Mouse (Mus musculus): ENCODE measurements around the gene Clec2g. TPM values are rescaled to one million over a fixed set of nuclear protein-coding genes. Genes with fewer than 3 reads are reported as not detected.
"Not testable (repeated sequence)": the region's sequence is repeated elsewhere in the genome, so short reads cannot be mapped to it uniquely, and the experiment has no call there.

Clec2g gene
- polyA plus RNA-seq, 1 experiment from 2014 or later = 5.1 TPM

DNA sequence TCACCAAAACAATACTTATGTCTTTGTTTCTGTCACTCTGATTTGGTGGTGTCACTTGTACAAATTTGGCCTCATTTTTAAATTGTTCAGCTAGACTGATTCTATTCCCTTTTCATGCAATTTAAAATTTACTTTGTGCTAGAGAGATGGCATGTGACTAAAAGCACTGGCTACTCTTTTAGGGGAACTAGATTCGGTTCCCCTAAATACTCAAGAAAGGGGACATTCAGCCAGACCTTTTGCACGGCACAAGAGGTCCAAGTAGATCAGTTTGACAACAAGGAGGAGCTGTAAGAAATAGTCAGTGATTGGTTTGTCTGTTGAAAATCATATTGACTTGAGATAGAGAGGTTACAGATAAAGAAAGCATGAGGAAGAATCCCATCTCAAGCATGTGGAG is 67.2 kb downstream of the Clec2g start:
- H3K9ac ChIP-seq = no peak overlapping the region
- ATAC-seq (ENCODE audit: insufficient number of reproducible peaks, low FRiP score, low TSS enrichment, low read depth) = no peak
- H3K4me2 ChIP-seq = no peak overlapping the region
- no peak overlapping the region for H3K4me3 ChIP-seq
- H3K4me1 ChIP-seq = no peaks in the 10 kb centered on the region
- H3K27ac ChIP-seq = no peak overlapping the region
- H3K36me3 ChIP-seq = no peaks in the 10 kb centered on the region
- no peaks in the 10 kb centered on the region for H3K9me3 ChIP-seq
- H3K27me3 ChIP-seq = no peaks in the 10 kb centered on the region
- 88% methylated on average over 2 of the region's 2 CpGs for WGBS

DNA sequence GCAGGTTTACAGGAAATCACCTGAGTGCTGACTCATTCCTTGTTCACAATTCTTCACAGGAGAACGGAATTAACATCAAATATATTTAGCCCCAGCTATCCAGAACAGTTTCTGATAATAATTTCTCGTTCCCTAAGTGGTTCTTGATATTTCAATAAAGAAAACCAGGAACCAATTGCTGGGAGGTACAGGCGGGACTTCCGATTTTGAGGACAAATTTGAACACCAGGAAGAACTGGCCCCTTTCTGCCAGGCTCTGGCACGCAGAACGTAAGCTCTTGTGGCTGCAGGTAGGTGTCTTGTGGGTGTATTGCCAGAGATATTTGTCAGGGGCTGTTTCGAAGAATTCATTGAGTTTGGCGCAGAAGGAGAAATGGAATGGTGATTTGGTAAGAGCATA is 74.4 kb downstream of the Clec2g start:
- Histone ChIP-seq H3K9ac (no peak overlapping the region), H3K36me3 (no peaks in the 10 kb centered on the region), H3K9me3 (no peaks in the 10 kb centered on the region), H3K27ac (no peak overlapping the region), H3K4me1 (no peaks in the 10 kb centered on the region), H3K27me3 (no peaks in the 10 kb centered on the region), H3K4me3 (no peak overlapping the region), H3K4me2 (no peak overlapping the region)
- WGBS = 85% methylated on average over 8 of the region's 8 CpGs
- ATAC-seq (ENCODE audit: insufficient number of reproducible peaks, low FRiP score, low TSS enrichment, low read depth) = no peak

- not testable (repeated sequence) for H3K9me3 ChIP-seq; H3K27me3 ChIP-seq; H3K27ac ChIP-seq; H3K4me2 ChIP-seq; H3K4me3 ChIP-seq; H3K4me1 ChIP-seq; H3K9ac ChIP-seq; H3K36me3 ChIP-seq; ATAC-seq (ENCODE audit: insufficient number of reproducible peaks, low FRiP score, low TSS enrichment, low read depth)
- 82% methylated on average over 7 of the region's 7 CpGs for WGBS
Measured at GRCm38 (mm10) chr6:129009846-129010504, 75.8 kb downstream of the Clec2g start.

DNA sequence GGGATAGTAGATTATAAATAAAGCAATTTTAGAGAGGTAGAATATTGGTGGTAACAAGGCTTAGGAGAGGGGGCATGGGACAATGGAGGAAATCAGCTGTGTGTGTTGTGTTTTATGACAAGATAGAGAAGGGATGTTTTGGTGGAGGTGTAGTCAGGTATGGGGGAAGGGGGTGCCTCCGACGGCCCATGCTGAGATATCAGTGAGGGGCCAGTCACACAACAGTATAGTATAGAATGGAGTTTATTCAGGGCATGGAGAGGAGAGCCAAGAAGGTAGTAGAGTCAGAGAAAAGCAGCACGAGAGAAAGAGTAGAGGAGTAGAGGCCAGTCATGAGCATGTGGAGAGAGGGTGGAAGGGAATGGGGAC is 76.3 kb downstream of the Clec2g start:
- no peaks in the 10 kb centered on the region for H3K4me1 ChIP-seq
- H3K27ac ChIP-seq = no peak overlapping the region
- no peak overlapping the region for H3K9ac ChIP-seq
- WGBS = 83% methylated on average over 3 of the region's 3 CpGs
- no peaks in the 10 kb centered on the region for H3K27me3 ChIP-seq
- no peak overlapping the region for H3K4me3 ChIP-seq
- no peaks in the 10 kb centered on the region for H3K36me3 ChIP-seq
- H3K9me3 ChIP-seq = no peaks in the 10 kb centered on the region
- no peak for ATAC-seq (ENCODE audit: insufficient number of reproducible peaks, low FRiP score, low TSS enrichment, low read depth)
- H3K4me2 ChIP-seq = no peak overlapping the region

DNA sequence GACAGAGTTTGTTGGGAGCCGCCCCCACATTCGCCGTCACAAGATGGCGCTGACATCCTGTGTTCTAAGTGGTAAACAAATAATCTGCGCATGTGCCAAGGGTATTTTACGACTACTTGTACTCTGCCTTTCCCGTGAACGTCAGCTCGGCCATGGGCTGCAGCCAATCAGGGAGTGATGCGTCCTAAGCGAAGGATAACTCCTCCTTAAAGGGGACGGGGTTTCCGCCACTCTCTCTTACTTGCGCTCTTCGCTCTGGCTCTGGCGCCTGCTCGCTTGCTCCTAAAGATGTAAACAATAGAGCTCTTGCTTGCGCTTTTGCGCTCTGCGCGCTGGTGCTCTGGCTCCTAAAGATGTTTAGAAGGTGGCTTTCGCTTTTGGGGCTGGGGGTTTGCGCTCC is 77.8 kb downstream of the Clec2g start:
- H3K4me1 ChIP-seq; H3K4me2 ChIP-seq; H3K27me3 ChIP-seq; H3K9ac ChIP-seq; ATAC-seq (ENCODE audit: insufficient number of reproducible peaks, low FRiP score, low TSS enrichment, low read depth); H3K9me3 ChIP-seq; H3K36me3 ChIP-seq; H3K27ac ChIP-seq; H3K4me3 ChIP-seq: not testable (repeated sequence)
- 95% methylated on average over 20 of the region's 23 CpGs for WGBS

DNA sequence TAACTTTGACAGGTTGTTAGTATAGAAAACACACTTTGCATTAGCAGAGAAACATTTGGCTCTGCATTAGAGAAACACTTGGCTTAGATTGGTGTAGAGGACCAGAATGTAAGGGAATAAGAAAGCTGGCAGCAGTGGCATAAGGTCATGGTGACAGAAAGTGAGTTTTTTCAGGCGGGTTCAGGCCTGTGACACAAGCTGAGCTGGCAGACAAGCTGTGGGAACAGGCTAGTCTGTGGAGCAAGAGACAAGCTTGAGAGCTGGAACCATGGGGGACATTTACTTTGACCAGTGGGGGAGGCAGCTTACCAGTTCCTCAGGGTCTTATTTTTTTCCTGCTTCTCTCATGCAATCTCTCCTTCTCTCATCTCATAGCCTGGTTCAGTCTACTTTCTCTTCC is 78.8 kb downstream of the Clec2g start:
- Histone ChIP-seq H3K9me3 (no peaks in the 10 kb centered on the region), H3K4me3 (no peak overlapping the region), H3K27me3 (no peaks in the 10 kb centered on the region), H3K27ac (no peak overlapping the region), H3K4me2 (no peak overlapping the region), H3K4me1 (no peaks in the 10 kb centered on the region), H3K36me3 (no peaks in the 10 kb centered on the region), H3K9ac (no peak overlapping the region)
- no peak for ATAC-seq (ENCODE audit: insufficient number of reproducible peaks, low FRiP score, low TSS enrichment, low read depth)
- 61% methylated on average over 1 of the region's 1 CpGs for WGBS

- Histone ChIP-seq H3K36me3 (no peaks in the 10 kb centered on the region), H3K4me3 (no peak overlapping the region), H3K27ac (no peak overlapping the region), H3K4me1 (no peaks in the 10 kb centered on the region), H3K27me3 (no peaks in the 10 kb centered on the region), H3K9me3 (no peaks in the 10 kb centered on the region), H3K9ac (no peak overlapping the region), H3K4me2 (no peak overlapping the region)
- WGBS = 75% methylated on average over 5 of the region's 5 CpGs
- no peak for ATAC-seq (ENCODE audit: insufficient number of reproducible peaks, low FRiP score, low TSS enrichment, low read depth)
Measured at GRCm38 (mm10) chr6:129013762-129014276, 79.6 kb downstream of the Clec2g start.

GRCm38 (mm10) chr6:129014399-129014798 is 80.2 kb downstream of the Clec2g start:
- Histone ChIP-seq H3K9ac (no peak overlapping the region), H3K27ac (no peak overlapping the region), H3K4me3 (no peak overlapping the region), H3K9me3 (no peaks in the 10 kb centered on the region), H3K4me2 (no peak overlapping the region), H3K4me1 (no peaks in the 10 kb centered on the region), H3K36me3 (no peaks in the 10 kb centered on the region), H3K27me3 (no peaks in the 10 kb centered on the region)
- WGBS = 70% methylated on average over 1 of the region's 1 CpGs
- ATAC-seq (ENCODE audit: insufficient number of reproducible peaks, low FRiP score, low TSS enrichment, low read depth) = no peak

DNA sequence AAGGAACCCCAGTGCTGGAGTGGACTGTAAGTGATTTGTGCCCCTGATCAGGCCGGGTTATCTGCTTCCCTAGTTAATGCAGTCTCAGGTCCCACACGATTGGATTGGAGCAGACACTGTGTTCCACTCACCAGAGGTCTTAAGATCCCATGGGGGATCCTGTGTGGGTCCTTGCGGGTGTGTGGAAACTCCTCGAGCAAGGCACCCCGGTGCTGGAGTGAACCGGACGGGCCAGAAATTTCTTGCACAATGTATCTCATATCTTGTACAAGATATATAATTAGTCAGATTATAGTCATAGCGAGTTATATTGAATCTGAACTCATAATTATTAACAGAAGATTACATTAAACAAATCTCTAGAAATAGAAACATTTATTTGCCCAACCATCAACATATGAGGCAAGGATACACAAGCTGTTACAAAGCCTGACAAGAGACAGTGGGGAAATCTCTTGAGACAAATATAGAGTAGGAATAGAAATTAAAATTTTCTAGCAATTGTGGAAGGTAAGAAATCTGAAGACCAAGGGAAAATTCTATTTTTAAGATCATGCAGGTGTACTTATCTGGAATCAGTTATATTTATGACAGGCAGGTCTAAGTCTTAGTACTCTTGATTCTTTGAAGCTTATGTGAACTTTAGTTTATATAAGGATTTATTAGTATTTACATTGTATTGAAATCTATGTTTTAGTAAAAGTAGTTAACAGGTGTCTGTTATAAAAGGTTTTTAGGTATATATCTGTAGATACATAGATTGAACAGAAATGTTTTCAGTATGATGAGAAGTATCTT is 93.5 kb downstream of the Clec2g start:
- Histone ChIP-seq H3K27me3 (no peaks in the 10 kb centered on the region), H3K4me1 (no peaks in the 10 kb centered on the region), H3K9ac (no peak overlapping the region), H3K4me2 (no peak overlapping the region), H3K4me3 (no peak overlapping the region), H3K9me3 (no peaks in the 10 kb centered on the region), H3K27ac (no peak overlapping the region), H3K36me3 (no peaks in the 10 kb centered on the region)
- no peak for ATAC-seq (ENCODE audit: insufficient number of reproducible peaks, low FRiP score, low TSS enrichment, low read depth)
- 85% methylated on average over 8 of the region's 8 CpGs for WGBS

DNA sequence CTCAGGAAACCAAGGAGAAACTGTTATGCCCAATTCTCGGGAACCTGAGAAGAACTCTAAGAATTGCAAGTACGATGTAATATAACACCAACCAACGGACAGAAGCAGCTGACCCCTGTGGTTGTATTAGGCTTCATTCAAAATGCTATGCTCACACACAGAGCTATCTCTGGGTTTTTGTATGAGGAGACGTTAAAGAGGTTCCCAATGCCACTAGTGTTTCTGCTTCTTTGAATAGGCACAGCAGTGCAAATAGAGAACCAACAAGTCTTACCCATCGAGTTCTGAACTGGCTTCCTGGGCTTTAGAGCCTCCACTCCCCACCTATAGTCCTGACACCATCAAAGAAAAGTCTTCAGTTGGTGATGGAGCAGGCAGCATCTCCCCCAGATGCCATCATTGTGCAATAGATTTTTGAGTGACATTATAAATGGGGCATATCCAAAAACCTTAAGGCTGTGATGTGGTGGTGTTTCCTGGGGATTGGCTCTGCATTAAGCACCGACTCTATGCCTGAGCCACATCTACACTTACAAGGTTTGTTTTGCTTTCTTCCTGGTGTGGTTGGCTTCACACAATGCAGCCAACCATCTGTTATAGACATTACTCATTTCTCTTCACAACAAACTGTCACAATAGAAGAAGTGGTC is 96.1 kb downstream of the Clec2g start:
- Histone ChIP-seq H3K9me3 (no peaks in the 10 kb centered on the region), H3K4me1 (no peaks in the 10 kb centered on the region), H3K27ac (no peak overlapping the region), H3K36me3 (no peaks in the 10 kb centered on the region), H3K4me2 (no peak overlapping the region), H3K27me3 (no peaks in the 10 kb centered on the region), H3K9ac (no peak overlapping the region), H3K4me3 (no peak overlapping the region)
- WGBS = 51% methylated on average over 6 of the region's 6 CpGs
- no peak for ATAC-seq (ENCODE audit: insufficient number of reproducible peaks, low FRiP score, low TSS enrichment, low read depth)

- no peak overlapping the region for H3K9ac ChIP-seq
- 86% methylated on average over 2 of the region's 2 CpGs for WGBS
- no peak overlapping the region for H3K4me2 ChIP-seq
- no peaks in the 10 kb centered on the region for H3K9me3 ChIP-seq
- no peaks in the 10 kb centered on the region for H3K4me1 ChIP-seq
- no peaks in the 10 kb centered on the region for H3K36me3 ChIP-seq
- no peak overlapping the region for H3K27ac ChIP-seq
- no peaks in the 10 kb centered on the region for H3K27me3 ChIP-seq
- H3K4me3 ChIP-seq = no peak overlapping the region
- ATAC-seq (ENCODE audit: insufficient number of reproducible peaks, low FRiP score, low TSS enrichment, low read depth) = no peak
Measured at GRCm38 (mm10) chr6:129030964-129031363, 96.8 kb downstream of the Clec2g start.

- no peak overlapping the region for H3K4me3 ChIP-seq
- no peak overlapping the region for H3K4me2 ChIP-seq
- no peaks in the 10 kb centered on the region for H3K9me3 ChIP-seq
- no peak for ATAC-seq (ENCODE audit: insufficient number of reproducible peaks, low FRiP score, low TSS enrichment, low read depth)
- no peak overlapping the region for H3K9ac ChIP-seq
- no peaks in the 10 kb centered on the region for H3K36me3 ChIP-seq
- WGBS = 73% methylated on average over 2 of the region's 2 CpGs
- no peaks in the 10 kb centered on the region for H3K27me3 ChIP-seq
- H3K27ac ChIP-seq = no peak overlapping the region
- no peaks in the 10 kb centered on the region for H3K4me1 ChIP-seq
Measured at GRCm38 (mm10) chr6:129033397-129033796, 99.2 kb downstream of the Clec2g start.
